Mouse (Mus musculus) kidney, postnatal 0 days (tissue): ENCODE results near the gene Lrguk. TPM values are rescaled to one million over a fixed set of nuclear protein-coding genes. Genes with fewer than 3 reads are reported as not detected.
A peak's percentile ranks its signal among the peaks of the same experiment; 100 is the strongest.

Experiments
- ATAC-seq: fragments of 200-750 bp; cut with Nextera tagmentation; replicated peaks from 2 replicates; pipeline ENCODE4 v1.8.0; 2017; ENCODE audit warnings: low read depth, moderate number of reproducible peaks, moderate TSS enrichment, moderate library complexity; ENCODE audit not compliant: low FRiP score
- DNase-seq: peaks from one replicate; pipeline ENCODE4 v3.0.0-alpha.2; 2016; ENCODE audit warnings: low spot score
- H3K27ac ChIP-seq: fragments of 300-500 bp; sonication (generic); 2 replicates; pipeline ENCODE4 v1.5.1; 2014; ENCODE audit warnings: mild to moderate bottlenecking
- H3K27me3 ChIP-seq: fragments of 300-500 bp; sonication (generic); 2 replicates; pipeline ENCODE4 v1.6.1; 2014; ENCODE audit warnings: low read length, mixed read lengths; ENCODE audit not compliant: insufficient read depth
- H3K36me3 ChIP-seq: fragments of 300-500 bp; sonication (generic); 2 replicates; pipeline ENCODE4 v1.6.1; 2014; ENCODE audit warnings: low read length, mixed read lengths; ENCODE audit not compliant: insufficient read depth
- H3K4me1 ChIP-seq: fragments of 300-500 bp; sonication (generic); replicated peaks from 2 replicates; pipeline ENCODE4 v1.6.1; 2014; ENCODE audit warnings: antibody characterized with exemption, low read length, mixed read lengths; ENCODE audit not compliant: insufficient read depth
- H3K4me2 ChIP-seq: fragments of 300-500 bp; sonication (generic); 2 replicates; pipeline ENCODE4 v1.6.1; 2014; ENCODE audit warnings: mild to moderate bottlenecking, low read length, moderate library complexity, mixed read lengths
- H3K4me3 ChIP-seq: fragments of 300-500 bp; sonication (generic); replicated peaks from 2 replicates; pipeline ENCODE4 v1.5.1; 2014; ENCODE audit warnings: low read depth, low read length
- H3K9ac ChIP-seq: fragments of 300-500 bp; sonication (generic); 2 replicates; pipeline ENCODE4 v1.6.1; 2014; ENCODE audit warnings: low read depth, low read length
- H3K9me3 ChIP-seq: fragments of 300-500 bp; sonication (generic); replicated peaks from 2 replicates; pipeline ENCODE4 v1.6.1; 2016; ENCODE audit warnings: low read length, inconsistent platforms, mixed read lengths
- CTCF ChIP-seq: IDR thresholded peaks from 2 replicates; pipeline ENCODE4 v1.5.1; 2016; ENCODE audit warnings: antibody characterized with exemption, low read depth, mild to moderate bottlenecking, moderate library complexity
- whole genome bisulfite sequencing: fragments of 180-500 bp; shearing (Covaris S2); extraction: QIAGEN DNeasy Blood & Tissue Kit; methylation state at CpG from one replicate; pipeline ENCODE4 v1.1.7; 2014; 5-methylcytosine and 5-hydroxymethylcytosine counted together
- polyA plus RNA-seq: library from polyadenylated mRNA; unstranded; fragments of >200 nt; fragmentation: Nextera tagmentation; extraction: Ambion mirVana; gene quantifications from 2 replicates; pipeline ENCODE4 v1.2.1, GENCODE M21; 2015

The Lrguk gene
- polyA plus RNA-seq, 1 experiment from 2014 or later: 1.2 TPM

DNA sequence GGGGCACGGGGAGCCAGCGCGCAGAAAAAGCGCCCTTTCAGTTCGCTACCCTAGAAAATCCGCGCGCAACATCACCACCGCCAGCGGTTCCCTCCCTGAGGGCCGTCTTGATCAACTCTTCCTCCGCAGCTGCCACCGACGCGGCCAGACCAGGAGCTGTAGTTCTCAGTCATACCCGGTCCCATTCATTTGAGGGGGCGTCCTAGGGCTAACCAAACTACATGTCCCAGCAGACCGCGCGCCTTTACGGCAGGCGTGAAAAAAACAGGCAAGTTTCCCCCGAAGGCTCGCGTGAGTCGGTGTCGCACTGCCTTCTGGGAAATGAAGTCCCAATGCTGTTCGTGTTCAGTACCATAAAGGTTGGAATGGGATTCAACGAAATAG lies 147.6 kb downstream of the Lrguk start, which contains the start of gene Slc35b4:
Gene Slc35b4 (minus strand): TSS at position 248 of the 384 bp plus-strand sequence.
- under 1% methylated on average over 29 of the region's 29 CpGs for WGBS
- DNase-seq: peak; percentile 99
- H3K4me3 ChIP-seq: peak within 1 kb of the TSS; percentile 69
- H3K4me1 ChIP-seq: peaks cover 13% of the 10 kb centered on the region
- H3K36me3 ChIP-seq: no peaks in the 10 kb centered on the region
- peak within 1 kb of the TSS; percentile 85 for H3K27ac ChIP-seq
- no peaks in the 10 kb centered on the region for H3K27me3 ChIP-seq
- peak within 1 kb of the TSS; percentile 69 for H3K4me2 ChIP-seq
- peak; percentile 96 for ATAC-seq
- H3K9ac ChIP-seq: peak within 1 kb of the TSS; percentile 76
- H3K9me3 ChIP-seq: no peaks in the 10 kb centered on the region
- peak; percentile 16; the same call in 1 of the 2 replicates for TF ChIP-seq CTCF

DNA sequence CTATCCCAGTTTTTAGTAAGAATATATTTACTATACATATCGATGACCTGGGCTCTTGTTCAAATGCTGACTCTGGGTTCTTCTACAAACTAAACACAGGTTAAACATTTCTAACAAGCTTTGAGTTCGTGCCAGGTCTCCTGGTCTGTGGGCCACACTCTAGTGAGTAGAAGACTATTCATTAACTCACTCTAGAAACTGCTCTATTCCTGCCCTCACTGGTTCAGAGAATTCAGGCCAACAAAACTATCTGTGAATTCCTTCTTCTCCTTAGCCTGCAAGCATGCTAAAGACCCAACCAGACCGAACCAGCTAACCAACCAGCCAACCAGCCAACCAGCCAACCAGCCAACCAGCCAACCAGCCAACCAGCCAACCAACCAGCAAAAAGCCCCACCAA lies 149.8 kb downstream of the Lrguk start:
- Histone ChIP-seq H3K27ac (peak overlapping the region; percentile 85), H3K4me3 (no peak overlapping the region), H3K36me3 (no peaks in the 10 kb centered on the region), H3K4me1 (peaks cover 8% of the 10 kb centered on the region; the same call in 1 of the 2 replicates), H3K9ac (no peak overlapping the region), H3K4me2 (no peak overlapping the region), H3K27me3 (no peaks in the 10 kb centered on the region), H3K9me3 (no peaks in the 10 kb centered on the region)
- TF ChIP-seq CTCF: no peak
- peak; percentile 61 for DNase-seq
- peak; percentile 56 for ATAC-seq
- whole genome bisulfite sequencing: 55% methylated on average over 3 of the region's 3 CpGs

GRCm38 (mm10) chr6:34179911-34180310 lies 150.7 kb downstream of the Lrguk start:
- H3K27ac ChIP-seq: peak overlapping the region; percentile 85

DNA sequence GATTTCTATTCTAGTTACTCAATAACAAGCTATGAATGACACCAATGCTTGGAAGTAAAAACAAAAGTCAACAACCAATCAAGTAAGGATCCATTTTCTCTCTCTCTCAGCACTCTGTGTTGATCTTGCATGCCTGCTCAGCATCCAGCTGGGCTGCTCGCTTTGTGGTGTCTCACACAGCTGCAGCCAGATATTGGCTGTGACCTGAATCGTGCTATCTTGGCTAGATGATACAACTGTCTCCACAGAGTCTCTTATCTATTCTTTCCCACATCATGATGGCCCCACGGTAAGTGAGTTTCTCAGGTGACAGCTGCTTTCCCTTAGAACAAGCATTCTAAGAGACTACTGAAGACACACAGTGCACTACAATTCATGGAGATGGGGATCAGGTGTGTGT lies 152.7 kb downstream of the Lrguk start:
- Histone ChIP-seq H3K9ac (no peak overlapping the region), H3K4me2 (no peak overlapping the region), H3K4me3 (no peak overlapping the region), H3K27me3 (no peaks in the 10 kb centered on the region), H3K27ac (no peak overlapping the region), H3K4me1 (peaks cover 8% of the 10 kb centered on the region; the same call in 1 of the 2 replicates), H3K9me3 (no peaks in the 10 kb centered on the region), H3K36me3 (no peaks in the 10 kb centered on the region)
- TF ChIP-seq CTCF: no peak
- WGBS: 80% methylated on average over 3 of the region's 3 CpGs
- ATAC-seq: no peak
- no peak for DNase-seq

More at GRCm38 (mm10) chr6:34179911-34180310, 150.7 kb downstream of the Lrguk start:
- TF ChIP-seq CTCF: no peak
- no peak overlapping the region for H3K4me3 ChIP-seq
- no peak overlapping the region for H3K9ac ChIP-seq
- no peaks in the 10 kb centered on the region for H3K27me3 ChIP-seq
- H3K4me1 ChIP-seq: peaks cover 8% of the 10 kb centered on the region; the same call in 1 of the 2 replicates
- no peaks in the 10 kb centered on the region for H3K9me3 ChIP-seq
- WGBS: 75% methylated on average over 4 of the region's 4 CpGs
- ATAC-seq (no peak), DNase-seq (no peak)
- no peaks in the 10 kb centered on the region for H3K36me3 ChIP-seq
- peak overlapping the region; percentile 30; the same call in 1 of the 2 replicates for H3K4me2 ChIP-seq

GRCm38 (mm10) chr6:34183326-34183725 lies 154.1 kb downstream of the Lrguk start:
- Histone ChIP-seq H3K27ac (no peak overlapping the region), H3K4me2 (no peak overlapping the region), H3K36me3 (no peaks in the 10 kb centered on the region), H3K4me3 (no peak overlapping the region), H3K9me3 (no peaks in the 10 kb centered on the region), H3K4me1 (peaks cover under 1% of the 10 kb centered on the region; the same call in 1 of the 2 replicates), H3K27me3 (no peaks in the 10 kb centered on the region), H3K9ac (no peak overlapping the region)
- no peak for DNase-seq
- no peak for ATAC-seq
- no peak for TF ChIP-seq CTCF
- WGBS: 76% methylated on average over 3 of the region's 3 CpGs

Other genes starting within 250 kb of the Lrguk start
- 60.4 and 70.3 TPM in 2 replicates for gene Slc35b4, start 147.7 kb downstream of the Lrguk start, polyA plus RNA-seq